Mouse (Mus musculus): Measurements from ENCODE around the gene Gmeb1.
"Not testable (repeated sequence)": the region's sequence is repeated elsewhere in the genome, so short reads cannot be mapped to it uniquely, and the experiment has no call there.

Gmeb1 gene

DNA sequence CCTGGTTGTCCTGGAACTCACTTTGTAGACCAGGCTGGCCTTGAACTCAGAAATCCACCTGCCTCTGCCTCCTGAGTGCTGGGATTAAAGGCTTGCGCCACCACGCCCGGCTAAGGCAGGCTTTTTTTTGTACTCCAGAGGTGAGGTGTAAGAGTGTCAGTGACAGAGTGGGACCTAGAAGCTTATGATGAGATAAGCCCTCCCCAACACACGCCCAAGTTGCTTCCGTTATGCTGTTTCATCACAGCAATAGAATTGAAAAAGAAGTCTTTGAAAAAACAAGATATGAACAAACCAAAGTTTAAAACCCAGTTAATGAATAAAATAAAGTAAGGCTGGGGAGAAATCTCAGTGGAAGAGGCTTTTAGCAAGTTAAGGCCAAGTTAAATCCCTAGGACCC is 31.0 kb downstream of the Gmeb1 start:
- DNase-seq (ENCODE audit: low read depth in 1 of 2, low spot score in 2 of 2): no peak

DNA sequence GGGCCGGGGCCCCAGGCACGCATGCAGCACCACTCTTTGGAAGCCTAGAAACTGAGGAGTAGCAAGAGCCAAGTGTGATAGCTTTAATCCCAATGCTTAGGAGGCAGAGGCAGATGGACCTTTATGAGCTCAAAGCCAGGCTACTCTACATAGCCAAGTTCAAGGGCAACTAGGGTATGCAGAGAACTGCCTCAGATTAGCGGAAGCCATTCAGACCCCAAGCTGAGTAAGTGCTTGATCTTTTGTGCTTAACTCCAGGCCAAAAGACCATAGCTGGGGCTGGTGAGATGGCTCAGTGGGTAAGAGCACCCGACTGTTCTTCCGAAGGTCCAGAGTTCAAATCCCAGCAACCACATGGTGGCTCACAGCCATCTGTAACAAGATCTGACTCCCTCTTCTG is 39.4 kb downstream of the Gmeb1 start:
- not testable (repeated sequence) for DNase-seq (ENCODE audit: low read depth in 1 of 2, low spot score in 2 of 2)

DNA sequence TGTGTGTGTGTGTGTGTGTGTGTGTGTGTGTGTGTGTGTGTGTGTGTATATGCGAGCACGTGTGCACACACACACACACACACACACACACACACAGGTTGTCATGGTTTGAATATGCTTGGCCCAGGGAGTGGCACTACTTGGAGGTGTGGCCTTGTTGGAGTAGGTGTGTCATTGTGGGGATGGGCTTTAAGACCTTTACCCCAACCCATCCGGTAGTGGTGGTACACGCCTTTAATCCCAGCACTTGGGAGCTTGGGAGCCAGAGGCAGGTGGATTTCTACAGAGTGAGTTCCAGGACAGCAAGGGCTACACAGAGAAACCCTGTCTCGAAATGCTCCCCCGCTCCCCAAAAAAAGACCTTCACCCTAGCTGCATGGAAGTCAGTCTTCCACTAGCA is 43.0 kb downstream of the Gmeb1 start:
- DNase-seq (ENCODE audit: low read depth in 1 of 2, low spot score in 2 of 2): not testable (repeated sequence)

DNA sequence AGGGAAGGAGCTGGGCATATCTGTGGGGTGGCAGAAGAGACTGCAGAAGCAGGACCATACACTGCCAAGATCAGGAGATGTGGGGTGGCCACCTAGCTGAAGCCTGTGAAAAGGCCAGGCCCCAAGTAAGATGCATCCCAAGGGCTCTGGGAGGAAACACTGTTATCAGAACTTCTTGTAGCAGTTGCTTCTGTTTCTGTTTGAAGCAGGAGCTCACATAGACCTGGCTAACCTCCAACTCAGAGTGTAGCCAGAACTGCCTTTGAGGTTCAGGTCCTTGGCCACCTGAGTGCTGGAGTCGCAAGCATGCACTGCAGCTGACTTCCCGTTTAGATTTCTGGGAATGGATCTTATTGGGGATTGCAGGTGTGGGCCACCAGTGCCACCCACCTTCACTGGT is 43.6 kb downstream of the Gmeb1 start:
- no peak for DNase-seq (ENCODE audit: low read depth in 1 of 2, low spot score in 2 of 2)

DNA sequence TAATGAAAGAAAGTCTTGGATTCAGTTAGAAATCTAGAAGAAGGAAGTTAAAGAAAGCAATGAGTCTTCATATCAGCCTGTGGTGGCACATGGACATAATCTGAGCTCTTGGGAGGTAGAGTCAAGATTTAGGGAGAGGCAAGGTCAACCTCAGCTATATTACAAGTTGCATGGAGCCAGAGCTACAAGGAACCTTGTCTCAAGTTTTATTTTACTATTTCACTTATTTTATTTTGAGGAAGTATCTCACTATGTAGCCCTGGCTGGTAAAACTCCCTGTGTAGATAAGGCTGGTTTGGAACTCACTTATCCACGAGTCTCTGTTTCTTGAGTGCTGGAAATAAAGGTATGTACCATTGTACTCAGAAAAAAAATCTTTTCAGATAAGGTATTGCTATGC is 44.8 kb downstream of the Gmeb1 start:
- no peak for DNase-seq (ENCODE audit: low read depth in 1 of 2, low spot score in 2 of 2)

DNA sequence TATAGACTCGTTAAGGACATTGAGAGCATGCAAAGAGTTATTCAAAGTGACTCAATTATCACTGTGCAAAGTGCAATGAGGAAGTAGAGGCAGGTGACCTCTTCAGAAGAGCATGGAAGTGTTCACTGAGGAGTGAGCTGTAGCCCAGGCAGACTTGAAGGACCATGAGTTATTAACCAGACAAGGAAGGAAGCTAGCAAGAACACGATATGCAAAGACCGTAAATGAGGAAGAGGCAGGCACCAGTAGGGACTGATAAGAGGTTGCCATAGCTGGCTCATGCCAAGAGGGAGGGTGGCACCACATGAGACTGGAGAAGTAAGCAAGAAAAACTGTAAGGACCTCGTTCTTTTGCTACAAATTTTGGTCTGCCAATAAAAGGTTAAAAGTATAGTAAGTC is 46.6 kb downstream of the Gmeb1 start:
- peak; percentile 6 to 17 for DNase-seq (ENCODE audit: low read depth in 1 of 2, low spot score in 2 of 2)

DNA sequence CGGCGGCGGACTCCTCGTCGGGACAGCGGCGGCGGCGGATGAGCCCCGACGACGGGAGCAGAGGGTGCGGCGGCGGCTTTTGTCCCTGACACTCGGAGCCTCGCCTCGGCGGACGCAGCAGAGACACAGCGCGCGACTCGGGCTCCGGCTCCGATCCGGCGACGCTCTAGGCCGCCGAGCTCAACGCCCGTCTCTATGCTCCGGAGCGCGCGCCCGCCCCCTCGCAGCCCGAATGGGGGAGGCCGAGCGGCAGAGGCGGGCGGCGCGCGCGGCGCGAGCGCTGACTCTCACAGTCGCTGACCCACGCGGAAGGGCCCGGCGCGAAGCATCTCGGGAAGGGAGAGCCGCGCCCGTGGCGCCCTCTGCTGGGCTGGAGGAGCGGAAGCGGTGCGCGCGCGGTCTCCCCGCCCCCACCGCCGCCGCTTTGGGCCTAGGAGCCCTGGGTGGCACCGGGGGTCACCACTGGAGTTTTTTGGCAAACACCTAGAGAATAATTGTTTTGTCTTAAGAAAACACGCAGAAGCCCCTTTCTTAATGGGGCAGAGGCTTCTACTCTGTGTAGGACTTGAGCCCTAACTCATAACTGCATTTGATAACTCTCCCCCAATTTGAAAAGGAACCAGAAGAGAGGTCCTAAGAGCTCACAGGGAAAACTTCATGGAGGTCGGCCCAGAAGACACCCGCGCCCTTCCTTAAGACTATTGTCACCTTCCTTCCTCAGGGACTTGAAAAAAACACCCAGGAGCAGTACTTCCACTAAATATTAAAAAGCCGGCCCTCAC is 49.3 kb downstream of the Gmeb1 start, which contains the start of gene Ythdf2:
TSS of gene Ythdf2 (minus strand) at position 351 of the 782 bp plus-strand sequence.
- DNase-seq (ENCODE audit: low read depth in 1 of 2, low spot score in 2 of 2): peak; percentile 91 to 96

DNA sequence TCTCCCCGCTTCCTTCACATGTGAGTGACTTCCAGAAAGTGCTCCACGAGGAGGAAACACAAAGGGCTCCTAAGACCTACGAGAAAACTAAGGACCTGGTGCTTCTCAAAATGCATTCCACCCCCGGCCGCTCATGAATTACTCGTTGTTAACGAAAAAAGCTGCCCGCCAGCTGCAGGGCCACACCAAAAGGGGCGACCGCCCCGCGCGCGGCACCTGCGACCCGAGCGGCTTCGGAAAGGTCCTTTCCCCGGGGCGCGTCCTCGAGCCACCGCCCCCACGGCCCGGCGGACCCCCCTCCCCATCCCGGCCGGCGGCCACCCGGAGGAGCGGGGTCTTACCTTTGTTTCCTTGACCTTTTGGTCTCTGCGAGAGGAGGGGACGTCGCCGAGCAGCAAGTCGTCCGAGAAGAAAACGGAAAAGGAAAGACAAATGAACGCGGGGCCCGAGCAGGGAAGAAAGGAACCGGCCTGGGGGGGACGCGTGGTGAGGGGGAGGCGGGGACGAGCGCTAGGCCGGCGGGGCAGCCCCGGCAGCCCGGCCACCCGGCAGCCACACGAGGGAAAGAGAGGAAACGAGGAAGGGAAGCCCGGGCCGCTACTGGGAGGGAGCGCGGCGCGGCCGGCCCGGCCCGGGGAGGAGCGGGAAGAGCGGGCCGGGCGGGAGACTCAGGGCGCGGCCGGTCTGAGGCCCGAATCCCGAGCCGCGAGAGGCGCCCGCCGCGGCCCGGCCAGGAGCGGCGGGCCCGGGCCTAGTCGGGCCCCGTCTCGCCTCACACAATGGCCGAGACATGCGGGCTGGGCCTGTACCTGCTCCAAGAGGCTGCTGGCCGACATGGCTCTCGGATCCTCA is 50.1 kb downstream of the Gmeb1 start:
- peak in 1 of 2 experiments; percentile 1 for DNase-seq (ENCODE audit: low read depth in 1 of 2, low spot score in 2 of 2)

DNA sequence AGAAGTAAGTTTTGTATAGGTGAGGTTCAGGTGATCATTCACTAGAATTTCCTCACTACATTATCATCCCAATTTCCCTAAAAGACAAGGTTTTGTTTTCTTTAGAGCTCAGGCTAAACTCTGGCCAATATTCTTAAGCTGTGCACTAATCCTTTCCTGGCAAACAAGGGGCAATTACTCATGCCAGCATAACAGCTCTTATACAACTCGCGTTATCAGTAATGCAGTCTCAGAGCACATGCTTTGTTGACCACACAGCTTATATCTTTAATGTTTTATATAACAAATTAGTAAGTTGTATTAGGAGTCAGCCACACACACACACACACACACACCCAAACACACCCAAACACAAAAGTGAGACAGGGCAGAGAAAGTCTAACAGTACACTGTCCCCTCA is 51.1 kb downstream of the Gmeb1 start:
- no peak for DNase-seq (ENCODE audit: low read depth in 1 of 2, low spot score in 2 of 2)

DNA sequence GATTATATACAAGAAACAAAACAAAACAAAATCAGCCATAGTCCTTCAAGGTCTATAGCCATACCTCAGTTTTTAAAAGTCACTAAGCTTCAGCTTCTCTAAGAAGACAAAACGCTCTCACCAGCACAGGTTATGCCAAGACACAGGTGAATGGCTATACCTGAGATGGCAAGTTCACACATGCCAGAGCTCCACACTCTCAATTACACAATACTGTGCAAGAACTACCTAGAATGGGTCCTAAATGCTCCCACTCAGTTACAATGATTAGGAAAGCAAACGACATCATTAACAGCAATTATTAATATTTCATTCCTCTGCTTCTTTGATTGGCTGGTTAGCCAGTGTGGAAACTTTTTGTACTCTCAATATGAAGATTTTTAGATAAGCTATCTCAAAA is 52.1 kb downstream of the Gmeb1 start:
- DNase-seq (ENCODE audit: low read depth in 1 of 2, low spot score in 2 of 2): no peak

DNA sequence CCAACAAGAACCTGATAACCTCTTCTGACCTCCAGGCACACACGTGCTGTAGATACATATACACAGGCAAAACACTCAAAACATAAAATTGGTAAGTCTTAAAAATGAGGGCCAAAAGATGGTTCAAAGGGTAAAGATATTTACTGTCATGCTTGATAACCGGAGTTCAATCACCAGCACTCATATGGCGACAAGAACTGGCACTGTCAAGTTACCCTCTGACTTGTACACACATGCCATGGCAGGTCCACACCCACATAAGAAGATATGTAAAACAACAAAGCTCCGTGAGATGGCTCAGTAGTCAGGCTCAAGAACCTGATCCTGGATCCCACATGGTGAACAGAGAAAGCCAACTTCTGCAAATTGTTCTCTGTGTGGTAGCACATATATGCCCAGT is 54.1 kb downstream of the Gmeb1 start:
- DNase-seq (ENCODE audit: low read depth in 1 of 2, low spot score in 2 of 2): no peak

DNA sequence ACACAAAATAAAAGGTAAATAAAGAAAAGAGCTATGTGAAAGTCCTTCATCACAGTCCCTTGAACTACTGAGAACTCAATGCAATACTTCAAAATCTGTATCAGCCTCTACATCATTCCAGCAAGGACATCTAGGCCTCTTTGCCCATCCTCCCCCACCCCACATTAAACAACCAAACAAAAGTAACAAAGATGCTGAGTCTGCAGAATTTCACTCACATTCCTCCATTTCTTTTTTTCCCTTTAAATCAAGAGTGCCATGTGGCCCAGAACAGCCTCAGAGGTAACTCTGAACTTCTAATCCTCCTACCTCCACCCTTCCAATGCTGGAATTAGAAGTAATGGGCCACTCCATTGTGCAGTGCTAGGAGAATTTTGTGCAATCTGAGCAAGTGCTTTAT is 62.6 kb downstream of the Gmeb1 start:
- no peak for DNase-seq (ENCODE audit: low read depth in 1 of 2, low spot score in 2 of 2)

DNA sequence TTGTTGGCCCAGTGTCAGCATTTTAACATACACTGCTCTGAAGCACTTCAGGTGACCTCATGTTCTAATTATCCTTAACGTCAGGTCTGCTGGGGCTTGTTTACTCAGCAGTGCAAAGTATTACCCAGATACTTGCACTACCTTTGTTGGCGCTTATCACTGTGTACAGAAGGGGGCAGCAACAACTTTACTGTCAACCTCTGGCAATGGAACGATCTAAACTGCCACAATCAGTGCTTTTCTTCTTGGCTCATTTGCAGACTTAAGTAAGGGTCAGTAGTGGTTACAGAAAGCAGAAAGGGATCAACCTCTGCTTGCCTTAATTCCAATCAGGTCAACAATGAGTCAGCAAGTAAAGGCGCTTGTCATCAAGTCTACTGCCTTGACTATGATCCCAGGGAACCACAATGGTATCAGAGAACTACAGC is 63.1 kb downstream of the Gmeb1 start:
- no peak for DNase-seq (ENCODE audit: low read depth in 1 of 2, low spot score in 2 of 2)

DNA sequence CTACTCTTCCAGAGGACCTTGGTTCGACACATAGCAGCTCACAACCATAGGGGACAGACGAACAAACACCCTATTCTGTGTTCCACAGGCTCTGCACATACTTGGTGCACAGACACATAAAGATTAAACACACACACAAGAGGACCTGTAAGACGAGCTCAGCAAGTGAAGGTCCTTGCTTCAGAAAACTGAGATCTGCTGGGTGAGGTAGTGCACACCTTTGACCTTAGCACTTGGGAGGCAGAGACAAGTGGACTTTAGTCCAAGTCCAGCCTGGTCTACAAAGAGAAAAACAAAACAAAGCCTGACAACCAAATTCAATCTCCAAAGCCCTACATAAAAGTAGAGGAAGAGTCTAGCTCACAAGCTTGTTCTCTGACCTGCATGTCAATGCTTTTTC is 66.4 kb downstream of the Gmeb1 start:
- DNase-seq (ENCODE audit: low read depth in 1 of 2, low spot score in 2 of 2): no peak

DNA sequence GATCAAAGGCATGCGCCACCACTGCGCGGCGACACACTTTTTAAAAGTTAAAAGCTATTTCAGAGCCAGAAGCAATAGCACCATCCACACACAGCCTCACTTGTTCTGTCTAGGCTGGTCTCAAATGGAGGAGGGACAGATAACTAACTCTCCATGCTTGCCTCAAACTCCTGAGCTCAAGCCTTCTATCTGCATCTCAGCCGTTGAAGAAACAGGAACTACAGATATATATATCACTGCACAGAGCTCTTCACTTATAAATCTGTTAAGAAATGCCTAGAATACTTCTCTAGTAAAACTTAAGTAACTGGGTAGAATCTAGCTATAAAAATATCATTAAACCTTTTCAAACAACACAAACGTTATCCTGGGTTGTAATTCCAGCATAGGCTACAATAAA is 67.0 kb downstream of the Gmeb1 start:
- no peak for DNase-seq (ENCODE audit: low read depth in 1 of 2, low spot score in 2 of 2)

DNA sequence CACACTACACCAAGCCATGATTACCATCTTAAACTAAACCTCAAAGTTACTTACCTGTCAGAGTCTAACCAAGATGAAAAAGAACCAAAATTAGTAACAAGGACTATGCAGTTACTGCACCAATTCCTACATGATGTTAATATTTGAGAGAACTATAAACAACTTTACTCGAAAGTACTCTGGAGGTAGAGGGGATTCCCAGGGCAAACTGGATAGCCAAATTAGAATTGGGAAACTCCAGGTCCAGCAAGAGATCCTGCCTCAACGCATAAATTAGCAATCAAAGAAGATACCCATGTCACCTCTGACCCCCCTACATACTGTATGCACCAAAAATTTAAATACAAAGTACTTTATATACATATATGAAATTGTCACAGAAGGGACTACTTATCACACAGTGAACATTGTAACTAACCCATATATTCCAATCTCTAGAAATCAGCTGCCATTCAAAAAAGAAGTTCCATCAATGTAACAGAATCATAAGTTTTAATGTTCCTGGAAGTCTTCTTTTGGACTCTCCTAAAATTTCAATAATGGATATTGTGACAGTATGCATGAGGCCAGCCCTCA is 73.5 kb downstream of the Gmeb1 start:
- DNase-seq (ENCODE audit: low read depth in 1 of 2, low spot score in 2 of 2): no peak

DNA sequence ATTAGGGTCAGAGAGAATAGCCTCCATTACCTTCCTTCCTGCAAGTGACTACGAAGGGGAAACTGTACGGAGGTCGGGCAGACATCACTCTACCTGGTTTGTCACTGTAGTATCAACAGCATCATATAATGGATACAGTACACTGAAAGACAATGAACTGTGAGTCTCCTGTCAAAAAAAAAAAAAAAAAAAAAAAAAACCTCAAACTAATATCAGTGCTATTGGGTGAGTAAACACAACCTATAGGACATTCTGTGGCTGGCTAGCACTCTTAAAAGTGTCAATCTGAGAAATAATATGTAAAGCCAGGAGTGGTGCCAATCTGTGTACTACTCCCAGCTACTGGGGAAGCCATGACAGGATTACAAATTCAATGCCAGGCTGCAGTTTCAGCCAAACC is 78.2 kb downstream of the Gmeb1 start:
- no peak for DNase-seq (ENCODE audit: low read depth in 1 of 2, low spot score in 2 of 2)

DNA sequence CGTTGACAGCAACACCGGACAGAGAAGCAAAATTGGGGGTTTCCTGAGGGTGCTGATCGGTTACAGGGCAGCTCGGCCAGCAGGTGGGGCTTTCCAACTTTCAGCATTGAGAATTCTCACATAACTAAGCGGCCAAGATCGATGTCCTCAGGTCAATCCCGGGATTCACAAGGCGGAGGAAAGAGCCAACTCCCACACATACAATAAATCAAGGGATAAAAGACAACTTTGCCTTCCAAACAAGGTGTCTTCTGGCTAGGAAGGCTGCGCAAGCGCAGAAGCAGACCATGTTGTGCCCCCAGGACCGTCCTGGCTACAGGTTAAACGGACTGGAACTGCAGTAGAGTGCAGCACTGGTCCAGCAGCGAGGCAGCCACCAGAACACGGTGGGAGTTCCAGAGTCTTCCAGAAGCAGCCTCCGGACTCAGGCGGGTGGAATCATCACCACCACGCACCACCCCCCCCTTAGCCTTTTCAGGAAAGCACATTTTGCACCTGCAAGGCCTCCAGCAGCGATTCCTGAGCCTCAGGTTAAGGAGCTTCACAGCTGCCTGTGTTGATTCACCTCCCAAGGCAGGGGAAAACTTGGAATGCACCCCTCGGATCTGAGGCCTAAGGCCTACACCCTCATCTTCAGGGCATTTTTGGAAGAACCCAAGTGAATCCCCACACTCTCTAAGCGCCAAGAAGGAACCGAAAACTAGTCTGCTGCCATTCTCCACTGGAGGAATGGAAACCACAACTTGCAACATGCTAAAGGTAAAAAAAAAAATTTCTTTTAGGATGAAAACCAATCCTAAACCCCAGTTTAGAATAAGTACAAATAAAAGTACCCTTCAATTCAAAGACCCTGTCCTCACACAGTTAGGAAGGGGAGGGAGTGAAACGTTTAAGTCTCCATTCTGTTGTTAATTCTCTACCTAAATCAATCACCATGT is 79.4 kb downstream of the Gmeb1 start:
- DNase-seq (ENCODE audit: low read depth in 1 of 2, low spot score in 2 of 2): no peak

DNA sequence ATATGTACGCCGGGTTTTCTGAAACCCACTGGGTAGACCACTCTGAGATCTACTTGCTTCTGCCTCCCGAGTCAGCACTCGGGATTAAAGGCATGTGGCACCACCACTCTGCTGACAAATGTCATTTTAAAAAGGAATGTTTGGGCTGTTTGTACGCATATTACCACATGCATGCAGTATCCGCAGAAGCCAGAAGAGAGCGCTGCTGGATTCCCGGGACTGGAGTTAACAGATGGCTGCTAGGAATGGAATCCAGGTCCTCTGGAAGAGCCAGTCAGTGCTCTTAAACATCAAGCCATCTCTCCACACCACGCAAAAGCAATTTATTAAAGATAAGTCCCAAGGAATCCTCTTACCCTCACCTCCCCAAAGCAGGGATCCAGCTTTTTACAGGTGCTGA is 80.7 kb downstream of the Gmeb1 start:
- DNase-seq (ENCODE audit: low read depth in 1 of 2, low spot score in 2 of 2): no peak

DNA sequence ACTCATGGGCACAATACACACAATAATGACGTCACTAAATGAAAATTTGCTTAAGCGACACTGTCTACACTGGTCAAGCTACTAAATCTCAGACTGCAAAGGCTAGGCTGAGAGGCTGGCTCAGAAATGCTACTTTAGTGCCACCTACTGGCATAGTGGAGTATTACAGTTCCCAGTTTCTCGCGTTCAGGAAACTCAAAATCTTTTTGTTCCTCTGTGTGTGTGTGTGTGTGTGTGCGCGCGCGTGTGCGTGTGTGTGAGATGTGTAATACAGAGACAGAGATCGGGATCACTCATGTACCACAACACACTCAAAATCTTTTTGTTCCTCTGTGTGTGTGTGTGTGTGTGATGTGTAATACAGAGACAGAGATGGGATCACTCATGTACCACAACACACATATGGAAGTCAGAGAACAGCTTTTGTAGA is 82.8 kb downstream of the Gmeb1 start:
- DNase-seq (ENCODE audit: low read depth in 1 of 2, low spot score in 2 of 2): peak; percentile 23 to 52

DNA sequence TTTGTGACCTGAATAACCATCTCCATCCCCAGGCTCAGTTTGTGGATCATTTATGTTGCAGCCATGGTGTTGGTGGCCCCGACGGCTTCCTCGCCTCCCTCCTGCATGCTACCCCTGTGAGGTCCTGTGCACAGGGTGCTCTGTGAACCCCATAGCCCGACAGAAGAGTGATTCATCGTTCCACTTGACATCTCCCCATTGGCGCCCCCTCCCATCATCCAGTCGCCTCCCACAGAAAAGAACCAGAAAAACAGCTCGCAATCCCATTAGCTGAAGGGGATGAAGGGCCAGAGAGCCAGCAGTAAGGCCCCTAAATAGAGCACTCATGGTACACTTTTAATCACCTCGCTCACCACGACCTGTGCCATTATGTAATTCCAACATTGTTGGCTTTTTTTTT is 84.9 kb downstream of the Gmeb1 start:
- no peak for DNase-seq (ENCODE audit: low read depth in 1 of 2, low spot score in 2 of 2)

Measured in monocyte, adult 2 months (primary cell).